Mouse (Mus musculus) layer of hippocampus, adult 9-11 months (tissue): Measurements from ENCODE around the gene Tmem238.
A peak's percentile ranks its signal among the peaks of the same experiment; 100 is the strongest.

ENCODE experiments used
- DNase-seq: peaks from one replicate; pipeline ENCODE4 v3.0.0; 2022

Tmem238 gene

DNA sequence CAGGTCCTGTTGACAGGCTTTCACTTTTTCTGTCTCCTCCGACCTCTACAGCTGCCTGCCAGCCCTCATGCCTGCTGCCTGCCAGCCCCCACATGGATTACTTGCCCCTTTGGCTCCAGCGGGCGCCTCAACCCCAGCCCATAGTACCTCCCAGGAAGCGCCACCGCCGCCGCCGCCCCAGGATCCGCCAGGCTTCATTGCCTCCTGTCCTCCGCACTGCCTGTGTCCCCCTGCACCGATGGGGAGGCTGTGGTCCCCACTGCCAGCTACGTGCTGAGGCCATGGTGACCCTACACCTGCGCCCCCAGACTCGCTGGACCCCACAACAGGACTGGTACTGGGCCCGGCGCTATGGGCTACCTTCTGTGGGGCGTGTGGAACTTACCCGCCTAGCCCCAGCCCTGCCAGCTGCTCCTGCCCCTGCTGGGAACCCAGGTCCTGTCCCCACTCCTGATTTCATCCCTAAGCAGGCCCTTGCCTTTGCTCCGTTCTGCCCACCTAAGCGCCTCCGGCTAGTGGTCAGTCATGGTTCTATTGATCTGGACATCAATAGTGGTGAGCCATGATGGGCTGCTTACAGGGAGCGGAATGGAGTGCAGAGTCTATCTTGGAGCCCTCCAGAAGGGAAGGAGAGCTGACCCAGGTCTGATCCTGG, 43.0 kb downstream of the Tmem238 start:
- no peak for DNase-seq

DNA sequence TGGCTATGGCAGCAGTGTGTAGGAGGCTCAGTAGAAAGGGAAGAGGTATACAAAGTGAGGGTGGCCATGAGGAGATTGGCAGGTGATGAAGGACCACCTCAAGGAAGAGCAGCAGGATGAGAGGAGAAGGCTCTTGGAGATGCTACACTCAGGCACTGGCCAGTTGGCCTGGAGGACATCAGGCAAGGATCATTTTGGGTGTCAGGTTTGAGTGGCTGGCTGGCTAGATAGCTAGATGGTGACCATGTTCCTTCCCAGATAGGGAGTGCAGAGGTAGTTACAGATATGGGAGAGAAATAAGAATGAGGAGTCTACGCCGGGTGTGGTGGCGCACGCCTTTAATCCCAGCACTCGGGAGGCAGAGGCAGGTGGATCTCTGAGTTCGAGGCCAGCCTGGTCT, 44.6 kb downstream of the Tmem238 start:
- DNase-seq, result no peak

DNA sequence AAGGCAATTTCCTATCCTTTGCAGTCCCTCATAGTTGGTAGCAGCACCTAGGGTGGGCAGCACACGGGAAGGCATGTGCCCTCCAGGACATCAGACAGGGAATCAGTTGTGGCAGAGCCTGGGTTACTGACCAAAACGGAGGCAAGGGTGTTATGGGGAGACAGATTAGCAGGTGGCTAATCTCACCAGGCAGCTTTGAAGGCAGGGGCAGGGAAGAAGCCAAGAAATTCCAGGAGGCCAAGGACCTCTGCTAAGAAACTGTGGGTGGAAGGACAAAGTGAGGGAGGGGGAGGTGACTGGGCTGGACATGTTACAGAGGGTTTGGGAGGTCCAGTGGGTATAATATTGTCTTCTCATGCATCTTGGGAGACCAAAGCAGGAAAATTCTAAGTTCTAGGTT, 46.1 kb downstream of the Tmem238 start:
- no peak for DNase-seq

GRCm38 (mm10) chr7:4742482-4742819, 47.0 kb downstream of the Tmem238 start:
- no peak for DNase-seq

- DNase-seq, result no peak
Measured at GRCm38 (mm10) chr7:4741672-4742481, 47.6 kb downstream of the Tmem238 start.

GRCm38 (mm10) chr7:4741151-4741550, 48.3 kb downstream of the Tmem238 start:
- DNase-seq, result peak; percentile 31

DNA sequence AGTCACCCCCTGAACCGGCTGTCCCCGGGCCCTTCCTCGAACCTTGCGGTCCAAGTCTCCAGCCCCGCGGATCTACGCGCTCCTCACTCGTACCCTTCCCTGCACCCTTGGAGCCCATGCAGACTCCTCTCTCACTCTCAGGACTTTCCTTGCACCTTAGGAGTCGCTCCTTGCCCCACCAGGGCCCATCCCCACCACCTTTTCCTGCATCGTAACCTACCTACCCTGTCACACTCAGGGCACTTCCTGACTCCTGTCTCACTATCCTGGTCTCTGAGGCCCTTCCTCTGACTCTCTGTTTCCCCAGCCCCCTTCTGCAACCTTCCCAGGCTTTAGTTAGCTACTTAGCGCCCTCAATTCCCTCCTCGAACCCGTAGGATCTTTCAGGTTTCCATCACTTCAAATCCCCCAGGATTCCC, 49.1 kb downstream of the Tmem238 start:
- DNase-seq, result no peak

DNA sequence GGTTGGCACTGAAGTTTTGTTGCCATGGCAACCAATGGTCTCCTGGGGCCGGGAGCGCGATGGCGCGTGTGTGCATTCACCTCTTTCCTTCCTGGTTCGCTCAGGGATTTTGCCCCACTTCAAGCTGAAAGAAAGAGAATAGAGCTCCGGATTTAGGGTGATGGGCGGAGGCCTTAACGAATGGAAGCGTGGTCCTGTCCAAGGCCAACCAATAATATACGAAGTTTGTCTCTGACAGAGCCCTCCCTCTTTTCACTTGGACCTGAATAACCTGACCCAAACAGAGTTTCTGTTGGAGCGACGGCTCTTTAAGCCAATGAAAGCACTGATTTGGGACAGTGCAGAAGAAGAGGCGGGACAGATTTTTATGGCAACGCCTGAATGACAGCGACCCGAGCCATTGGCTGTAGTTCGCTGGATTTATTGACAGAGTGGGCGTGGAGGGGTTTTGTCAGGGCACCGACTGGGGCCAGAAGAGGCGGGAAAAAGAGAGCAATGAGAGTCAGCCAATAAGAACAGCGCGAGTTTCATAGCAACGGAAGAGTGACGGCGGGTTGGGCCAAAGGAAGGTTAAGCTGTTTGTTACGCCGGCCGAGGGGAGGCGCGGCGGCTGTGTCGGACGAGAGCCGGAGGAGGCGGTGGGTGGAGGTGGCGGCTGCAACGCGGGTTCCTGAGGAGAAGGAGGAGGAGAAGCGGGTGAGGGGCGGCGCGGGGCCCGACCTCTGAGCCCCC, 49.7 kb downstream of the Tmem238 start, which contains the start of gene Kmt5c:
Gene Kmt5c, plus strand, starts transcription at position 572 of the 732 bp plus-strand sequence.
- DNase-seq, result peak; percentile 100

DNA sequence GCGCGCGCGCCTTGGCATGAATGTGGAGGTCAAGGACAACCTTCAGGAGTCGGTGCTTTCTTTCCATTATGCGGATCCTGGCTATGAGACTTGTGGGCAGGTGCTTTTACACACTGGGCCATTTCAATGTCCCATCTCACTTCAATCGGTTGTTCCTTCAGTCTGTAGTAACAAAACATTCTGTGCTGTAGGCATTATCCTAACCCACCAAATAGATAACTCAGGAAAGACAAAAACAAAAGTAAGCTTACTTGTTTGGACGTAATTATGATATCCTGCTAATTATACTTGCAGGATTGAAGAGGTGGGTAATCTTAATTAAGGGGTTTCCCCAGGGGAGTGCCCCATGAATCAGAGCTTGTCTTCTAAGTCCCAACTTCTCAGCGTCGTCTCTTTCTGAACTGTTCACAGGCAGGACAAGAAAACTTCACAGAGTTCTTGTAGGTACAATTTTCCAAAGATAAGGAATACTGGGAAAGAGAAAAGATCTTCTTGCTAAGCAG, 50.4 kb downstream of the Tmem238 start:
- no peak for DNase-seq
